Mouse (Mus musculus): ENCODE results near the gene Bcl2l2. TPM values are rescaled to one million over a fixed set of nuclear protein-coding genes. Genes with fewer than 3 reads are reported as not detected.

The Bcl2l2 gene
- 2.9 and 3.6 TPM in 2 replicates for polyA plus RNA-seq (2015; fragmentation: Nextera tagmentation; extraction: Ambion mirVana)

GRCm38 (mm10) chr14:54883154-54884021 is at the start of gene Bcl2l2, which contains the start of gene Gm20521:
Bcl2l2 (plus strand) TSS chr14:54883377.
Gm20521 (plus strand) TSS chr14:54883441.

DNA sequence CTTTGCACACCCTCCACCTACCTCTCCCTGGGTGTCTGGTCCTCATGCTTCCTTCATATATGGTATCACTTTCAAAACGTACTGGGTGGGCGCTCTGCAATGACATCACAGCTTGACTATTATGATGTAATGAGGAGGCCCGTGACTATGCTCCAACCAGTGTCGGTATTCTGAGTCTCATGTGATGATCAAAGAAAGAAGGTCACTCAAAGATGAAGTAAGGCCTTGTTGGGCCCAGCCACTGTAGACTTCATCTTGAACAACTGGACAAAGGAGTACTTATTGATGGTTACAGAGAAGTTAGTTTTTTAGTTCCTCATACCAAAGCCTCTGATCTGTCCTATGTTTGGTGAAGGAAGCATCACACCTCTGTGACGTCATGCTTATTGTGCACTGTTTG is 12.3 kb upstream of the Bcl2l2 start, which contains the start of gene Homez:
Gene Homez (minus strand): TSS at position 101 of the 400 bp plus-strand sequence.

GRCm38 (mm10) chr14:54877048-54877715 is 6.0 kb upstream of the Bcl2l2 start, which contains the start of gene Ppp1r3e:
Ppp1r3e (minus strand) TSS chr14:54877550.

GRCm38 (mm10) chr14:54892200-54892599 is 9.0 kb downstream of the Bcl2l2 start, which contains the start of gene Pabpn1:
Pabpn1 (plus strand) TSS chr14:54892500.

DNA sequence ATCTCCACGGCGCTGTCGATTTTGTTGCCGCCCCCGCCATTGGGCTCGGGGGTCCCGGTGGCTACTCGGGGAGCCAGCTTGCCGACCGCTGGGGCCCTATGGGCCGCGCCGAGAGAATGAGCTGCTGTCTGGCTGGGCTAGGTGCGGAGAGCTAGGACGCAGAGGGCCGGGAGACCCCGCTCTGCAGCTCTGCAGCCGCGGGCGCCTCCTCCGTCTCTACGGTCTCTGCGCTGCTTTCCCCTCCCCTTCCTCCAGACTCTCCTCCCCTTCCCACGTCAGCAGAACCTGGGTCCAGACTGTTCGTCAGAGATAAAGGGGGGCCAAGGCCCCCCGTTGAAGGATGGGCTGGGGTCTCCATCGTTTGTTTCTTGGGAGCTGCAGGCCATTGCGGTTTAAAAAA is 29.7 kb downstream of the Bcl2l2 start, which contains the start of gene Slc22a17:
Gene Slc22a17 (minus strand): TSS at position 247 of the 400 bp plus-strand sequence.

DNA sequence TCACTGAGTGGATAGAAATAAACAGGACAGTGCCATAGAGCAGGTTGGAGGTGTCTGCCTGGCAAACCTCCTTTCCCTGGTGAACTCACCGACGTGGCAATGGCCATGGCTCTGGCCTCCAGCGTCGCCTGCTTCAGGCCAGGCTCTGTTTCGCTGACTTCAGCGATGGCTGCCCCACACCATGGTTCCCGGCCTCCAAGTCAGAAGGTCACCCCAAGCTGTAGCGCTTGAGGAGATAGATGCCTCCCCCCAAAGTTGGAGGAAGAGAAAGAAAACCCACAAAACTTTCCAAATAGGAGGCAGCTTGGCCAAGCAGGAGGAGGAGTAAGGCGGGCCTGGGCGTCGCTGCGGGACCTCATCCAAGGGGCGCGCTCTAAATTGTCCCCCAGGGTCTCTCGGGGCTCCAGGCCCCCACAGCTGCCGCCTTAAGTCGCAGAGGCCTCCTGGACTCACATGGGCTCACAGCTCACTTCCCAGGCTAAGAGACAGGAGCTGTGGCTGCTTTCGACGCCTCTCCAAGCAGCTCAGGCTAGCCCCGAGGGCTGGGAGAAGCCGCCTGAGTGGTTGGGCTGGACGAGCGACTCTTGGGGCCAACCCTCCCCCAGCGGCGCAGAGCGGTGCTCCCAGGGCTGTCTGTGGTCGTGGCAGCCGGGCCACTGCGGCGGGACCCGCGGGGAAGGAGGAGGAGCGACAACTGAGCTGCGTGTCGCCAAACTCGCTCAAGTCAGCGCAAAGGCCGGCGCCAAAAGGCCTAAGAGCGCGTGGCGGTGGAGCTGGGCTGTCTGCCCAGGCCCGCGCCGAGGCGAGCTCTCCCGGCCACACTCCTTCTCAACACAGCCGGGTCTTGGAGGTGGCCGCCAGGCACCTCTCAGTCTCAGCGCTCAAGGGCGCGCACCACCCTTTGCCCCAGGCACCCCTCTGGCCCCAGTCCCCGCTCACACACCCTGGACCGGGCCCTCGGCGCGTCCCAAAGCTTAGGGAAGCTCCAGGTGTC is 42.5 kb downstream of the Bcl2l2 start, which contains the start of gene Efs:
Gene Efs (minus strand): TSS at position 778 of the 994 bp plus-strand sequence.

GRCm38 (mm10) chr14:54932645-54933150 is 49.5 kb downstream of the Bcl2l2 start, which contains the start of gene Il25:
Il25 (plus strand) TSS chr14:54932695.

DNA sequence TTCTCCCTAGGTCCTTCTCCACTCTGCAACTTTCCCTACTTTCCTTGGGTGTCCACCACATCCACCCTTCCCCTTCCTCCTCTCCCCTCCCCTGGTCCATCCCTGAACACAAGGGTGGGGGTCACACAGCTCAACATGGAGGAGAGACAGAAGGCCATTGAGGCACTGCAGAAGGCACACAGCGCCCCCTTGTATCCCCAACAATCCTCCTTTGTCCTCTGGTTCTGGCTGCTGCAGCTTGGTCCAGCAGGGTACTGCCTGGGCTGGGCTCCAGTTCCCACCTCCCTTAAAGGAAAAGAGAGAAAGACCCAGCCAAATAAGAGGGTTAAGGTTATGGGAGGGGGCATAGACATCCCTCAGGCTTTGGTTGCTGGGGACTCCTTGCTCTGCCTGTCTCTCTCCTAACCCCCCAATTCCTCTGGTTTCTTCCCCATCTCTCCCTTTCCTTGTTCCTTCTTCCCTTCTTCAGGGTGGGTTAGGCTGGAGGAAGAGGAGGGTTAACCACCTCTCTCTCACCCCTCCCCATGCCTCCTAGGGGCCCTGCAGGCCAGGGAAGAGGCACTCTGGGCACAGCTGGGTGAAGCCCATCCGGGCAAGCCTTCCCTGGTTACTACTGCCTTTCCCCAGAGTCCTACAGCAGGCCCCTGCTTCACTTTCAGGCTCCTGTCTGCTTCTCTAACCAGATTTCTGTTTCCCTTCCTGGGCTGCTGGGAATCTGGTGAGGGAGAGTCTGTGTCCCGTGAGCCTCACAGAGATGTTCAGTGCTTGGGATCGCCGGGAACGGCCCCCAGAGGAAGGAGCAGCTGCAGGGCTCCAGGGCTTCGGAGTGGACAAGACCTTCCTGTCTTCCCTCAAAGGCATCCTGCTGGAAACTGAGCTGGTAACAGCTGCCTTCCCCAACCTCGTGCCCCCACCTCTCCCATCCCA is 53.0 kb downstream of the Bcl2l2 start, which contains the start of gene Cmtm5:
Gene Cmtm5 (plus strand): TSS at position 358 of the 927 bp plus-strand sequence.

Other genes with a start within 250 kb of the Bcl2l2 start
- gene Gm17606, start 242.4 kb upstream of the Bcl2l2 start, polyA plus RNA-seq (2015; fragmentation: Nextera tagmentation; extraction: Ambion mirVana) = not detected in 2 replicates
- 0.33 and 0.40 TPM in 2 replicates for gene Cdh24, start 242.0 kb upstream of the Bcl2l2 start, polyA plus RNA-seq (2015; fragmentation: Nextera tagmentation; extraction: Ambion mirVana)
- 44.2 and 47.3 TPM in 2 replicates for gene 1700123O20Rik, start 197.2 kb upstream of the Bcl2l2 start, polyA plus RNA-seq (2015; fragmentation: Nextera tagmentation; extraction: Ambion mirVana)
- gene Acin1, start 196.4 kb upstream of the Bcl2l2 start, polyA plus RNA-seq (2015; fragmentation: Nextera tagmentation; extraction: Ambion mirVana) = 42.8 and 46.2 TPM in 2 replicates
- gene Gm29776, start 184.5 kb upstream of the Bcl2l2 start, polyA plus RNA-seq (2015; fragmentation: Nextera tagmentation; extraction: Ambion mirVana) = 0.11 and 0.12 TPM in 2 replicates
- not detected in 2 replicates for gene Cebpe, start 171.2 kb upstream of the Bcl2l2 start, polyA plus RNA-seq (2015; fragmentation: Nextera tagmentation; extraction: Ambion mirVana)
- gene Slc7a8, start 101.4 kb upstream of the Bcl2l2 start, polyA plus RNA-seq (2015; fragmentation: Nextera tagmentation; extraction: Ambion mirVana) = 3.8 and 5.9 TPM in 2 replicates
- gene Rnf212b, start 69.2 kb upstream of the Bcl2l2 start, polyA plus RNA-seq (2015; fragmentation: Nextera tagmentation; extraction: Ambion mirVana) = not detected in 2 replicates
- 3.6 and 4.1 TPM in 2 replicates for gene Homez, start 12.4 kb upstream of the Bcl2l2 start, polyA plus RNA-seq (2015; fragmentation: Nextera tagmentation; extraction: Ambion mirVana)
- 0.97 and 2.3 TPM in 2 replicates for gene Ppp1r3e, start 5.8 kb upstream of the Bcl2l2 start, polyA plus RNA-seq (2015; fragmentation: Nextera tagmentation; extraction: Ambion mirVana)
- gene Gm20521, start 64 bp downstream of the Bcl2l2 start, polyA plus RNA-seq (2015; fragmentation: Nextera tagmentation; extraction: Ambion mirVana) = 0.12 and 0.30 TPM in 2 replicates
- gene Pabpn1, start 9.1 kb downstream of the Bcl2l2 start, polyA plus RNA-seq (2015; fragmentation: Nextera tagmentation; extraction: Ambion mirVana) = 36.7 and 49.3 TPM in 2 replicates
- 15.8 and 18.4 TPM in 2 replicates for gene Slc22a17, start 29.8 kb downstream of the Bcl2l2 start, polyA plus RNA-seq (2015; fragmentation: Nextera tagmentation; extraction: Ambion mirVana)
- 14.8 and 17.7 TPM in 2 replicates for gene Efs, start 42.7 kb downstream of the Bcl2l2 start, polyA plus RNA-seq (2015; fragmentation: Nextera tagmentation; extraction: Ambion mirVana)
- gene Il25, start 49.3 kb downstream of the Bcl2l2 start, polyA plus RNA-seq (2015; fragmentation: Nextera tagmentation; extraction: Ambion mirVana) = 0.45 and 0.50 TPM in 2 replicates
- 8.2 and 10.1 TPM in 2 replicates for gene Cmtm5, start 52.9 kb downstream of the Bcl2l2 start, polyA plus RNA-seq (2015; fragmentation: Nextera tagmentation; extraction: Ambion mirVana)
- 20.8 and 25.5 TPM in 2 replicates for gene Myh6, start 83.5 kb downstream of the Bcl2l2 start, polyA plus RNA-seq (2015; fragmentation: Nextera tagmentation; extraction: Ambion mirVana)
- gene Gm17428, start 93.6 kb downstream of the Bcl2l2 start, polyA plus RNA-seq (2015; fragmentation: Nextera tagmentation; extraction: Ambion mirVana) = not detected in 2 replicates
- gene Myh7, start 111.2 kb downstream of the Bcl2l2 start, polyA plus RNA-seq (2015; fragmentation: Nextera tagmentation; extraction: Ambion mirVana) = 228 and 232 TPM in 2 replicates
- gene Ngdn, start 132.1 kb downstream of the Bcl2l2 start, polyA plus RNA-seq (2015; fragmentation: Nextera tagmentation; extraction: Ambion mirVana) = 42.6 and 46.5 TPM in 2 replicates
- 0.94 TPM in 2 replicates for gene Zfhx2, start 208.9 kb downstream of the Bcl2l2 start, polyA plus RNA-seq (2015; fragmentation: Nextera tagmentation; extraction: Ambion mirVana)
- gene Thtpa, start 211.4 kb downstream of the Bcl2l2 start, polyA plus RNA-seq (2015; fragmentation: Nextera tagmentation; extraction: Ambion mirVana) = 11.7 and 12.7 TPM in 2 replicates
- gene Ap1g2, start 223.2 kb downstream of the Bcl2l2 start, polyA plus RNA-seq (2015; fragmentation: Nextera tagmentation; extraction: Ambion mirVana) = 5.8 and 6.8 TPM in 2 replicates
- 0.37 and 0.58 TPM in 2 replicates for gene Jph4, start 233.6 kb downstream of the Bcl2l2 start, polyA plus RNA-seq (2015; fragmentation: Nextera tagmentation; extraction: Ambion mirVana)